Mouse (Mus musculus): ENCODE measurements around the gene Slc1a3.
"Not testable (repeated sequence)": the region's sequence is repeated elsewhere in the genome, so short reads cannot be mapped to it uniquely, and the experiment has no call there.

Slc1a3 gene

GRCm38 (mm10) chr15:8706613-8707012 is 4.0 kb downstream of the Slc1a3 start:
- CTCF ChIA-PET: no interaction called here

- CTCF ChIA-PET: no interaction called here
Measured at GRCm38 (mm10) chr15:8706178-8706577, 4.4 kb downstream of the Slc1a3 start.

- CTCF ChIA-PET: not testable (repeated sequence)
Measured at GRCm38 (mm10) chr15:8705560-8705959, 5.0 kb downstream of the Slc1a3 start.

GRCm38 (mm10) chr15:8697976-8698375 is 12.6 kb downstream of the Slc1a3 start:
- CTCF ChIA-PET: no interaction called here

GRCm38 (mm10) chr15:8697500-8697899 is 13.1 kb downstream of the Slc1a3 start:
- CTCF ChIA-PET: no interaction called here

- CTCF ChIA-PET: not testable (repeated sequence)
Measured at GRCm38 (mm10) chr15:8690141-8690540, 20.4 kb downstream of the Slc1a3 start.

- CTCF ChIA-PET: interaction anchor here (0.6 kb wide), 1 partner anchor 48 kb away, joined by 14 read pairs; no protein-coding TSS in a partner anchor
Measured at GRCm38 (mm10) chr15:8686846-8687245, 23.7 kb downstream of the Slc1a3 start.

GRCm38 (mm10) chr15:8685506-8685905 is 25.1 kb downstream of the Slc1a3 start:
- CTCF ChIA-PET: no interaction called here

- CTCF ChIA-PET: no interaction called here
Measured at GRCm38 (mm10) chr15:8684263-8684662, 26.3 kb downstream of the Slc1a3 start.

- CTCF ChIA-PET: no interaction called here
Measured at GRCm38 (mm10) chr15:8682871-8683270, 27.7 kb downstream of the Slc1a3 start.

GRCm38 (mm10) chr15:8682421-8682820 is 28.1 kb downstream of the Slc1a3 start:
- CTCF ChIA-PET: no interaction called here

GRCm38 (mm10) chr15:8681971-8682370 is 28.6 kb downstream of the Slc1a3 start:
- CTCF ChIA-PET: no interaction called here

- CTCF ChIA-PET: no interaction called here
Measured at GRCm38 (mm10) chr15:8681009-8681408, 29.6 kb downstream of the Slc1a3 start.

- CTCF ChIA-PET: no interaction called here
Measured at GRCm38 (mm10) chr15:8676959-8677358, 33.6 kb downstream of the Slc1a3 start.

- CTCF ChIA-PET: no interaction called here
Measured at GRCm38 (mm10) chr15:8676211-8676691, 34.3 kb downstream of the Slc1a3 start.

GRCm38 (mm10) chr15:8675616-8676015 is 34.9 kb downstream of the Slc1a3 start:
- CTCF ChIA-PET: no interaction called here

GRCm38 (mm10) chr15:8672532-8672931 is 38.0 kb downstream of the Slc1a3 start:
- CTCF ChIA-PET: no interaction called here

- CTCF ChIA-PET: no interaction called here
Measured at GRCm38 (mm10) chr15:8667849-8668522, 42.6 kb downstream of the Slc1a3 start.

- CTCF ChIA-PET: no interaction called here
Measured at GRCm38 (mm10) chr15:8665675-8666350, 44.8 kb downstream of the Slc1a3 start.

- CTCF ChIA-PET: no interaction called here
Measured at GRCm38 (mm10) chr15:8663348-8664099, 47.0 kb downstream of the Slc1a3 start.

GRCm38 (mm10) chr15:8661856-8662255 is 48.7 kb downstream of the Slc1a3 start:
- CTCF ChIA-PET: no interaction called here

- CTCF ChIA-PET: no interaction called here
Measured at GRCm38 (mm10) chr15:8659977-8660376, 50.6 kb downstream of the Slc1a3 start.

- CTCF ChIA-PET: no interaction called here
Measured at GRCm38 (mm10) chr15:8659483-8659971, 51.0 kb downstream of the Slc1a3 start.

Data from spleen, embryonic (tissue).